24 mouse cellular contexts compared by ENCODE assay signal in genomic region chr15:99517715-99518114, GRCm38 (mm10). TPM values are rescaled to one million over a fixed set of nuclear protein-coding genes. Genes with fewer than 3 reads are reported as not detected.
DNase-seq lines count a peak whose midpoint lies in the region; ATAC-seq and TF ChIP-seq lines count a peak whose summit lies in the region.
"Had no signal": no experiment of that assay in that cellular context is flagged by ENCODE, and none has a peak within 500 bp of the region (broad histone marks: within the 10 kb centered on the region; RNA-seq: fewer than 3 reads in every experiment).

No protein-coding gene starts in this region.

- no peaks in the 10 kb centered on the region for H3K36me3 ChIP-seq in heart, embryonic 10.5 days
- H3K36me3 ChIP-seq in lung, postnatal 0 days (ENCODE audit: insufficient read depth, low read length) = no peaks in the 10 kb centered on the region
- H3K36me3 ChIP-seq: forebrain, embryonic 10.5 days; hindbrain, embryonic 10.5 days; hindbrain, embryonic 13.5 days had no signal

- no peak overlapping the region for H3K4me2 ChIP-seq in lung, postnatal 0 days (replicated peaks; ENCODE audit: low read depth, low read length)
- H3K4me2 ChIP-seq: forebrain, embryonic 13.5 days; heart, embryonic 11.5 days; hindbrain, embryonic 13.5 days had no signal

- no peaks in the 10 kb centered on the region for H3K9me3 ChIP-seq in heart, embryonic 10.5 days
- no peaks in the 10 kb centered on the region for H3K9me3 ChIP-seq in lung, postnatal 0 days (ENCODE audit: low read length)
- H3K9me3 ChIP-seq: forebrain, embryonic 10.5 days; forebrain, embryonic 13.5 days; hindbrain, embryonic 10.5 days; hindbrain, embryonic 13.5 days had no signal

- ATAC-seq in lung, postnatal 0 days = peak; percentile 51; the same call in 1 of the 2 replicates
- ATAC-seq in megakaryocyte progenitor cell, adult 5-6 weeks (replicated peaks; ENCODE audit: poor library complexity) = no peak
- ATAC-seq: CD4-positive, CD25-positive, alpha-beta regulatory T cell, adult 4 months; forebrain, embryonic 13.5 days; forebrain, embryonic 16.5 days; hindbrain, embryonic 16.5 days had no signal

- peaks cover 99% of the 10 kb centered on the region for H3K27me3 ChIP-seq in heart, embryonic 10.5 days (ENCODE audit: insufficient read depth, poor library complexity, severe bottlenecking)
- H3K27me3 ChIP-seq in lung, postnatal 0 days (replicated peaks; ENCODE audit: insufficient read depth, low read length) = no peaks in the 10 kb centered on the region
- H3K27me3 ChIP-seq: forebrain, embryonic 13.5 days had no signal

- intact Hi-C loops in heart, postnatal 10 days (cut with DNase I) = no loop called here

- WGBS in heart, embryonic 10.5 days = 74% methylated on average over 7 of the region's 7 CpGs
- 56% methylated on average over 7 of the region's 7 CpGs for WGBS in lung, postnatal 0 days

- peaks cover 10% of the 10 kb centered on the region for H3K4me1 ChIP-seq in heart, embryonic 10.5 days
- peaks cover 3% of the 10 kb centered on the region; the same call in 1 of the 2 replicates for H3K4me1 ChIP-seq in lung, postnatal 0 days (ENCODE audit: insufficient read depth, low read depth, low read length)
- no peaks in the 10 kb centered on the region for H3K4me1 ChIP-seq in cortical plate, adult 2 months (ENCODE audit: control insufficient read depth, insufficient read depth, low read length)
- H3K4me1 ChIP-seq: forebrain, embryonic 13.5 days; hindbrain, embryonic 13.5 days had no signal

- no peak for TF ChIP-seq EP300 in lung, postnatal 0 days (IDR thresholded peaks at IDR 0.05)

- TF ChIP-seq CTCF in lung, postnatal 0 days (IDR thresholded peaks at IDR 0.05) = no peak
- TF ChIP-seq CTCF in cortical plate, adult 2 months (IDR thresholded peaks at IDR 0.05; ENCODE audit: extremely low read depth, insufficient read depth, low read length) = no peak

- no peak for DNase-seq in heart, embryonic 10.5 days (ENCODE audit: low spot score)
- DNase-seq in heart, postnatal 10 days = no peak
- DNase-seq in lung, postnatal 0 days (ENCODE audit: low spot score) = peak; percentile 43
- DNase-seq in lung, postnatal 25 days (ENCODE audit: low spot score) = no peak
- DNase-seq: adrenal gland, adult 2 months; adrenal gland, postnatal 14 days; cerebellum, adult 9-10 months; cerebellum, postnatal 36 days; gastrocnemius, postnatal 10 days; gastrocnemius, postnatal 36 days; heart, adult 2 months; heart, postnatal 36 days had no signal

- 0 out of 2 replicates have a peak overlapping the region, but pooled peaks have one; percentile 37 for H3K27ac ChIP-seq in heart, embryonic 10.5 days
- no peak overlapping the region for H3K27ac ChIP-seq in lung, postnatal 0 days (ENCODE audit: low read length)
- no peak overlapping the region for H3K27ac ChIP-seq in cortical plate, adult 2 months (ENCODE audit: insufficient read depth, low read length)
- H3K27ac ChIP-seq: forebrain, embryonic 10.5 days; forebrain, embryonic 13.5 days; heart, adult 2 months; hindbrain, embryonic 10.5 days; hindbrain, embryonic 13.5 days had no signal

- no peak overlapping the region for H3K4me3 ChIP-seq in heart, embryonic 10.5 days
- H3K4me3 ChIP-seq in lung, postnatal 0 days (ENCODE audit: low read depth, low read length) = no peak overlapping the region
- no peak overlapping the region for H3K4me3 ChIP-seq in cortical plate, adult 2 months (ENCODE audit: insufficient read depth, low read length)
- H3K4me3 ChIP-seq: forebrain, embryonic 10.5 days; forebrain, embryonic 13.5 days; heart, adult 2 months; hindbrain, embryonic 10.5 days; hindbrain, embryonic 13.5 days had no signal

- peak; percentile 2; the same call in 1 of the 2 replicates for TF ChIP-seq POLR2A in cortical plate, adult 2 months (IDR thresholded peaks at IDR 0.05; ENCODE audit: extremely low read depth, insufficient read depth, low read length)

- H3K9ac ChIP-seq in lung, postnatal 0 days (replicated peaks; ENCODE audit: low read depth) = no peak overlapping the region
- H3K9ac ChIP-seq: forebrain, embryonic 13.5 days; hindbrain, embryonic 13.5 days had no signal

RNA-seq across cellular contexts. Expression of gene Faim2, which starts 10.2 kb away (rescaled TPM):
- 0.59 and 0.68 TPM in 2 replicates for polyA plus RNA-seq in heart, embryonic 10.5 days (2016; fragmentation: Nextera tagmentation; extraction: Ambion mirVana)
- under 1 TPM; 0.10 to 0.32 TPM for total RNA-seq in heart, postnatal 10 days (2021)
- 0.81 and 0.95 TPM in 2 replicates for polyA plus RNA-seq in lung, postnatal 0 days (2015; fragmentation: Nextera tagmentation; extraction: Ambion mirVana)
- polyA plus RNA-seq in cortical plate, adult 2 months (2012; rRNA removed) = 162 and 172 TPM in 2 replicates
- total RNA-seq in megakaryocyte progenitor cell, adult 5-6 weeks (2015) = 0.39 and 0.56 TPM in 2 replicates
- 0.10 and 0.17 TPM in 2 replicates for total RNA-seq in megakaryocyte progenitor cell, adult 5-6 weeks (2017)
- total RNA-seq: granulocyte monocyte progenitor cell, adult 5-6 weeks had no signal
- polyA plus RNA-seq: heart, postnatal 0 days had no signal

RNA-seq across cellular contexts. Expression of gene Bcdin3d, which starts 43.2 kb away (rescaled TPM):
- 11.8 and 13.7 TPM in 2 replicates for polyA plus RNA-seq in heart, embryonic 10.5 days (2016; fragmentation: Nextera tagmentation; extraction: Ambion mirVana)
- total RNA-seq in heart, postnatal 10 days (2021) = 1 to 10 TPM; 3.9 to 7.3 TPM
- 11.2 and 11.5 TPM in 2 replicates for polyA plus RNA-seq in lung, postnatal 0 days (2015; fragmentation: Nextera tagmentation; extraction: Ambion mirVana)
- polyA plus RNA-seq in cortical plate, adult 2 months (2012; rRNA removed) = 5.1 and 5.3 TPM in 2 replicates
- 3.9 and 5.6 TPM in 2 replicates for total RNA-seq in megakaryocyte progenitor cell, adult 5-6 weeks (2015)
- 3.7 and 6.2 TPM in 2 replicates for total RNA-seq in megakaryocyte progenitor cell, adult 5-6 weeks (2017)

Comparison
In these comparisons a context has a peak if more than half of its experiments do, and no peak if none do; other contexts are left out.
1. RNA of gene Faim2, which starts 10.2 kb away (polyA plus RNA-seq): 162 to 172 TPM in cortical plate, adult 2 months; 0.81 to 0.95 TPM in lung, postnatal 0 days and 0.59 to 0.68 TPM in heart, embryonic 10.5 days; every median in the first group is over 10 times any median in the second.